Mouse (Mus musculus) cerebellum, postnatal 36 days (tissue): ENCODE measurements around the gene 9830107B12Rik.
"Not testable (repeated sequence)": the region's sequence is repeated elsewhere in the genome, so short reads cannot be mapped to it uniquely, and the experiment has no call there.

Source experiments
- DNase-seq, 2 experiments: peaks; one replicate each; pipeline ENCODE4 v3.0.0; 2021 to 2022; ENCODE audit warnings: mixed read lengths in 2 of 2

9830107B12Rik gene

GRCm38 (mm10) chr17:48146120-48146519, at the start of gene 9830107B12Rik:
Gene 9830107B12Rik, minus strand, starts transcription at chr17:48146268.
- DNase-seq, result no peak

- no peak for DNase-seq
These were observed 46.3 kb upstream of the 9830107B12Rik start for GRCm38 (mm10) chr17:48192366-48192765.

- DNase-seq, result no peak
These were observed 39.2 kb upstream of the 9830107B12Rik start for GRCm38 (mm10) chr17:48185252-48185651.

- DNase-seq, result not testable (repeated sequence)
These were observed 21.0 kb upstream of the 9830107B12Rik start, which contains the start of gene A530064D06Rik for GRCm38 (mm10) chr17:48167103-48167502. Gene A530064D06Rik, minus strand, starts transcription at chr17:48167275.

- DNase-seq, result no peak
These were observed 11.5 kb upstream of the 9830107B12Rik start for GRCm38 (mm10) chr17:48157382-48158076.

GRCm38 (mm10) chr17:48132810-48133209, 13.3 kb downstream of the 9830107B12Rik start:
- DNase-seq, result no peak

- no peak for DNase-seq
These were observed 25.6 kb downstream of the 9830107B12Rik start for GRCm38 (mm10) chr17:48120456-48120855.

GRCm38 (mm10) chr17:48119656-48120055, 26.4 kb downstream of the 9830107B12Rik start:
- peak; percentile 68 to 70 for DNase-seq

- no peak for DNase-seq
These were observed 27.5 kb downstream of the 9830107B12Rik start for GRCm38 (mm10) chr17:48118570-48118969.

GRCm38 (mm10) chr17:48110547-48111287, 35.4 kb downstream of the 9830107B12Rik start:
- DNase-seq, result peak in 1 of 2 experiments; percentile 17

GRCm38 (mm10) chr17:48108520-48108919, 37.5 kb downstream of the 9830107B12Rik start:
- DNase-seq, result no peak

- no peak for DNase-seq
These were observed 38.2 kb downstream of the 9830107B12Rik start for GRCm38 (mm10) chr17:48107862-48108261.

- no peak for DNase-seq
These were observed 38.7 kb downstream of the 9830107B12Rik start for GRCm38 (mm10) chr17:48107333-48107732.

- DNase-seq, result peak; percentile 77 to 79
These were observed 45.3 kb downstream of the 9830107B12Rik start for GRCm38 (mm10) chr17:48100441-48101417.

GRCm38 (mm10) chr17:48099312-48099711, 46.8 kb downstream of the 9830107B12Rik start:
- no peak for DNase-seq

GRCm38 (mm10) chr17:48098528-48098890, 47.6 kb downstream of the 9830107B12Rik start:
- no peak for DNase-seq

- no peak for DNase-seq
These were observed 48.1 kb downstream of the 9830107B12Rik start for GRCm38 (mm10) chr17:48097743-48098527.

GRCm38 (mm10) chr17:48097011-48097742, 48.9 kb downstream of the 9830107B12Rik start:
- peak; percentile 29 to 31 for DNase-seq

GRCm38 (mm10) chr17:48096321-48096720, 49.7 kb downstream of the 9830107B12Rik start:
- no peak for DNase-seq

GRCm38 (mm10) chr17:48095718-48096121, 50.3 kb downstream of the 9830107B12Rik start:
- DNase-seq, result no peak
